Comparison of ENCODE assay signal across 8 mouse cellular contexts in genomic region chr19:4147782-4148490, GRCm38 (mm10). TPM values are rescaled to one million over a fixed set of nuclear protein-coding genes. Genes with fewer than 3 reads are reported as not detected.
A peak's percentile ranks its signal among the peaks of the same experiment; 100 is the strongest.
DNase-seq lines count a peak whose midpoint lies in the region; ATAC-seq lines count a peak whose summit lies in the region.
"Had no signal": no experiment of that assay in that cellular context is flagged by ENCODE, and none has a peak within 500 bp of the region (broad histone marks: within the 10 kb centered on the region; RNA-seq: fewer than 3 reads in every experiment).

No protein-coding gene starts in this region.

- WGBS in forebrain, embryonic 11.5 days: 36% methylated on average over 9 of the region's 9 CpGs
- WGBS in limb, embryonic 13.5 days: 38% methylated on average over 9 of the region's 9 CpGs
- WGBS in stomach, embryonic 15.5 days: 39% methylated on average over 9 of the region's 9 CpGs

- H3K9me3 ChIP-seq in megakaryocyte, embryonic 14.5 days: no peaks in the 10 kb centered on the region; the same call in 1 of the 2 replicates
- no peaks in the 10 kb centered on the region; the same call in 1 of the 2 replicates for H3K9me3 ChIP-seq in forebrain, embryonic 11.5 days (ENCODE audit: control insufficient read depth, low read length)
- H3K9me3 ChIP-seq in limb, embryonic 13.5 days: no peaks in the 10 kb centered on the region
- H3K9me3 ChIP-seq in stomach, embryonic 15.5 days: no peaks in the 10 kb centered on the region

- peak overlapping the region; percentile 83 for H3K4me2 ChIP-seq in forebrain, embryonic 11.5 days (ENCODE audit: low read depth, low read length, severe bottlenecking)
- H3K4me2 ChIP-seq in limb, embryonic 13.5 days (replicated peaks): peak overlapping the region; percentile 91
- H3K4me2 ChIP-seq in stomach, embryonic 15.5 days: peak overlapping the region; percentile 83

- H3K27ac ChIP-seq in forebrain, embryonic 11.5 days (ENCODE audit: low read depth, low read length): no peak overlapping the region
- H3K27ac ChIP-seq in limb, embryonic 13.5 days: 0 out of 2 replicates have a peak overlapping the region, but pooled peaks have one; percentile 0
- H3K27ac ChIP-seq in stomach, embryonic 15.5 days: peak overlapping the region; percentile 19; the same call in 1 of the 2 replicates

- ATAC-seq in megakaryocyte, adult 5-6 weeks (ENCODE audit: poor library complexity, severe bottlenecking): no peak
- no peak; the same call in 1 of the 2 replicates for ATAC-seq in forebrain, embryonic 11.5 days (replicated peaks; ENCODE audit: low FRiP score)
- no peak; the same call in 1 of the 2 replicates for ATAC-seq in limb, embryonic 13.5 days (ENCODE audit: low FRiP score, low read depth)
- ATAC-seq in stomach, embryonic 15.5 days (ENCODE audit: insufficient read depth, low FRiP score, low read depth): no peak
- ATAC-seq in granulocyte monocyte progenitor cell, adult 5-6 weeks (replicated peaks; ENCODE audit: poor library complexity, severe bottlenecking): no peak

- H3K4me1 ChIP-seq in megakaryocyte, embryonic 14.5 days: peaks cover 85% of the 10 kb centered on the region
- H3K4me1 ChIP-seq in forebrain, embryonic 11.5 days (replicated peaks; ENCODE audit: control insufficient read depth, insufficient read depth, low read length): peaks cover 7% of the 10 kb centered on the region
- H3K4me1 ChIP-seq in limb, embryonic 13.5 days: peaks cover 18% of the 10 kb centered on the region
- H3K4me1 ChIP-seq in stomach, embryonic 15.5 days: peaks cover 20% of the 10 kb centered on the region

- DNase-seq in forebrain, embryonic 11.5 days (ENCODE audit: low spot score): no peak
- DNase-seq in gastrocnemius, adult 8-10 months (ENCODE audit: low spot score in 2 of 2): no peak

- peaks cover 42% of the 10 kb centered on the region for H3K36me3 ChIP-seq in megakaryocyte, embryonic 14.5 days (replicated peaks; ENCODE audit: low read length)
- no peaks in the 10 kb centered on the region for H3K36me3 ChIP-seq in forebrain, embryonic 11.5 days (ENCODE audit: control insufficient read depth, insufficient read depth, low read length)
- peaks cover 30% of the 10 kb centered on the region for H3K36me3 ChIP-seq in limb, embryonic 13.5 days
- peaks cover 14% of the 10 kb centered on the region for H3K36me3 ChIP-seq in stomach, embryonic 15.5 days

- peak overlapping the region; percentile 92 for H3K4me3 ChIP-seq in megakaryocyte, embryonic 14.5 days (replicated peaks)
- H3K4me3 ChIP-seq in forebrain, embryonic 11.5 days (ENCODE audit: low read depth, low read length): peak overlapping the region; percentile 89
- H3K4me3 ChIP-seq in limb, embryonic 13.5 days: peak overlapping the region; percentile 94
- peak overlapping the region; percentile 92 for H3K4me3 ChIP-seq in stomach, embryonic 15.5 days (replicated peaks)

- H3K27me3 ChIP-seq in megakaryocyte, embryonic 14.5 days (replicated peaks): peaks cover 6% of the 10 kb centered on the region
- no peaks in the 10 kb centered on the region for H3K27me3 ChIP-seq in forebrain, embryonic 11.5 days (ENCODE audit: control insufficient read depth, insufficient read depth, low read length)
- H3K27me3 ChIP-seq in limb, embryonic 13.5 days: no peaks in the 10 kb centered on the region
- no peaks in the 10 kb centered on the region for H3K27me3 ChIP-seq in stomach, embryonic 15.5 days (replicated peaks)

- peak overlapping the region; percentile 45 for H3K9ac ChIP-seq in forebrain, embryonic 11.5 days (ENCODE audit: low read length)
- peak overlapping the region; percentile 91 for H3K9ac ChIP-seq in limb, embryonic 13.5 days
- H3K9ac ChIP-seq in stomach, embryonic 15.5 days: peak overlapping the region; percentile 95; the same call in 1 of the 2 replicates

RNA-seq across cellular contexts. Expression of gene Coro1b, which starts 0.5 kb away (rescaled TPM):
- 110 and 364 TPM in 2 replicates for polyA plus RNA-seq in megakaryocyte, embryonic 14.5 days (2012; ENCODE audit: insufficient read depth, low replicate concordance)
- 279 and 345 TPM in 2 replicates for total RNA-seq in megakaryocyte, adult 5-6 weeks (2015)
- total RNA-seq in megakaryocyte, adult 5-6 weeks (2017): 142 and 161 TPM in 2 replicates
- 119 and 128 TPM in 2 replicates for polyA plus RNA-seq in forebrain, embryonic 11.5 days (2014; fragmentation: Nextera tagmentation; extraction: Ambion mirVana)
- polyA plus RNA-seq in limb, embryonic 13.5 days (2015; fragmentation: Nextera tagmentation; extraction: Ambion mirVana): 137 and 146 TPM in 2 replicates
- polyA plus RNA-seq in stomach, embryonic 15.5 days (2015; fragmentation: Nextera tagmentation; extraction: Ambion mirVana): 164 and 180 TPM in 2 replicates
- total RNA-seq in gastrocnemius, adult 8-10 months (2022): 10 to 100 TPM; 10.4 to 13.2 (median 11.6) TPM
- 143 and 234 TPM in 2 replicates for total RNA-seq in granulocyte monocyte progenitor cell, adult 5-6 weeks (2014; fragmentation: Nextera tagmentation)
- 71.3 and 73.2 TPM in 2 replicates for total RNA-seq in granulocyte monocyte progenitor cell, adult 5-6 weeks (2017)

RNA-seq across cellular contexts. Expression of gene Cabp4, which starts 4.1 kb away (rescaled TPM):
- 0.51 and 1.2 TPM in 2 replicates for polyA plus RNA-seq in megakaryocyte, embryonic 14.5 days (2012; ENCODE audit: insufficient read depth, low replicate concordance)
- 0.14 and 0.22 TPM in 2 replicates for total RNA-seq in megakaryocyte, adult 5-6 weeks (2015)
- not detected in 2 replicates for total RNA-seq in megakaryocyte, adult 5-6 weeks (2017)
- not detected in 2 replicates for polyA plus RNA-seq in forebrain, embryonic 11.5 days (2014; fragmentation: Nextera tagmentation; extraction: Ambion mirVana)
- 0.05 and 0.13 TPM in 2 replicates for polyA plus RNA-seq in limb, embryonic 13.5 days (2015; fragmentation: Nextera tagmentation; extraction: Ambion mirVana)
- 0.13 and 0.19 TPM in 2 replicates for polyA plus RNA-seq in stomach, embryonic 15.5 days (2015; fragmentation: Nextera tagmentation; extraction: Ambion mirVana)
- total RNA-seq in gastrocnemius, adult 8-10 months (2022): not detected
- not detected in 2 replicates for total RNA-seq in granulocyte monocyte progenitor cell, adult 5-6 weeks (2014; fragmentation: Nextera tagmentation)
- not detected in 2 replicates for total RNA-seq in granulocyte monocyte progenitor cell, adult 5-6 weeks (2017)

RNA-seq across cellular contexts. Expression of gene Ptprcap, which starts 5.5 kb away (rescaled TPM):
- polyA plus RNA-seq in megakaryocyte, embryonic 14.5 days (2012; ENCODE audit: insufficient read depth, low replicate concordance): 777 and 793 TPM in 2 replicates
- 30.5 and 42.1 TPM in 2 replicates for total RNA-seq in megakaryocyte, adult 5-6 weeks (2015)
- 43.9 and 44.8 TPM in 2 replicates for total RNA-seq in megakaryocyte, adult 5-6 weeks (2017)
- 0.52 and 0.96 TPM in 2 replicates for polyA plus RNA-seq in forebrain, embryonic 11.5 days (2014; fragmentation: Nextera tagmentation; extraction: Ambion mirVana)
- 2.7 and 3.6 TPM in 2 replicates for polyA plus RNA-seq in limb, embryonic 13.5 days (2015; fragmentation: Nextera tagmentation; extraction: Ambion mirVana)
- polyA plus RNA-seq in stomach, embryonic 15.5 days (2015; fragmentation: Nextera tagmentation; extraction: Ambion mirVana): 6.4 and 7.5 TPM in 2 replicates
- total RNA-seq in gastrocnemius, adult 8-10 months (2022): under 1 TPM in 2 of 4 experiments, not detected in 2; 0.27 to 0.38 TPM
- total RNA-seq in granulocyte monocyte progenitor cell, adult 5-6 weeks (2014; fragmentation: Nextera tagmentation): 40.8 and 53.6 TPM in 2 replicates
- 64.9 and 84.1 TPM in 2 replicates for total RNA-seq in granulocyte monocyte progenitor cell, adult 5-6 weeks (2017)

RNA-seq across cellular contexts. Expression of gene Gpr152, which starts 8.3 kb away (rescaled TPM):
- polyA plus RNA-seq in megakaryocyte, embryonic 14.5 days (2012; ENCODE audit: insufficient read depth, low replicate concordance): not detected in 2 replicates
- not detected in 2 replicates for total RNA-seq in megakaryocyte, adult 5-6 weeks (2015)
- total RNA-seq in megakaryocyte, adult 5-6 weeks (2017): not detected in 2 replicates
- polyA plus RNA-seq in forebrain, embryonic 11.5 days (2014; fragmentation: Nextera tagmentation; extraction: Ambion mirVana): not detected in 2 replicates
- polyA plus RNA-seq in limb, embryonic 13.5 days (2015; fragmentation: Nextera tagmentation; extraction: Ambion mirVana): not detected in 2 replicates
- polyA plus RNA-seq in stomach, embryonic 15.5 days (2015; fragmentation: Nextera tagmentation; extraction: Ambion mirVana): not detected in 2 replicates
- total RNA-seq in gastrocnemius, adult 8-10 months (2022): not detected
- not detected in 2 replicates for total RNA-seq in granulocyte monocyte progenitor cell, adult 5-6 weeks (2014; fragmentation: Nextera tagmentation)
- not detected in 2 replicates for total RNA-seq in granulocyte monocyte progenitor cell, adult 5-6 weeks (2017)
- total RNA-seq: left cerebral cortex, postnatal 10 days had no signal

RNA-seq across cellular contexts. Expression of gene Rps6kb2, which starts 15.2 kb away (rescaled TPM):
- polyA plus RNA-seq in megakaryocyte, embryonic 14.5 days (2012; ENCODE audit: insufficient read depth, low replicate concordance): 108 and 492 TPM in 2 replicates
- total RNA-seq in megakaryocyte, adult 5-6 weeks (2015): 21.0 and 26.7 TPM in 2 replicates
- 21.0 and 25.0 TPM in 2 replicates for total RNA-seq in megakaryocyte, adult 5-6 weeks (2017)
- 50.1 and 55.8 TPM in 2 replicates for polyA plus RNA-seq in forebrain, embryonic 11.5 days (2014; fragmentation: Nextera tagmentation; extraction: Ambion mirVana)
- 63.9 and 65.7 TPM in 2 replicates for polyA plus RNA-seq in limb, embryonic 13.5 days (2015; fragmentation: Nextera tagmentation; extraction: Ambion mirVana)
- polyA plus RNA-seq in stomach, embryonic 15.5 days (2015; fragmentation: Nextera tagmentation; extraction: Ambion mirVana): 44.7 and 49.5 TPM in 2 replicates
- 10 to 100 TPM; 18.6 to 28.4 (median 25.7) TPM for total RNA-seq in gastrocnemius, adult 8-10 months (2022)
- total RNA-seq in granulocyte monocyte progenitor cell, adult 5-6 weeks (2014; fragmentation: Nextera tagmentation): 42.5 and 45.6 TPM in 2 replicates
- total RNA-seq in granulocyte monocyte progenitor cell, adult 5-6 weeks (2017): 21.0 and 31.6 TPM in 2 replicates

Comparison
In these comparisons a context has a peak if more than half of its experiments do, and no peak if none do; other contexts are left out.
1. H3K9ac ChIP-seq: peak in every context shown above with its lines; median percentile 95 in stomach, embryonic 15.5 days; 91 in limb, embryonic 13.5 days; 45 in forebrain, embryonic 11.5 days.
2. RNA of gene Ptprcap, which starts 5.5 kb away (polyA plus RNA-seq): 777 to 793 TPM in megakaryocyte, embryonic 14.5 days; 6.4 to 7.5 TPM in stomach, embryonic 15.5 days, 2.7 to 3.6 TPM in limb, embryonic 13.5 days and 0.52 to 0.96 TPM in forebrain, embryonic 11.5 days; every median in the first group is over 10 times any median in the second.
3. Peak in every context shown above with its lines, with median percentiles within 50 percentile points of each other: H3K4me3 ChIP-seq and H3K4me2 ChIP-seq.